Mouse (Mus musculus): ENCODE data around the gene Mmp23. TPM values are rescaled to one million over a fixed set of nuclear protein-coding genes. Genes with fewer than 3 reads are reported as not detected.
A peak's percentile ranks its signal among the peaks of the same experiment; 100 is the strongest.

Gene Mmp23
- polyA plus RNA-seq, 1 experiment from 2014 or later: 17.1 TPM

- Histone ChIP-seq H3K36me3 (peaks cover 76% of the 10 kb centered on the region), H3K27me3 (no peaks in the 10 kb centered on the region), H3K4me3 (no peak overlapping the region), H3K27ac (no peak overlapping the region), H3K4me1 (0 out of 2 replicates have a peak, but pooled peaks cover under 1% of the 10 kb centered on the region), H3K4me2 (replicated peaks) (no peak overlapping the region), H3K9ac (no peak overlapping the region), H3K9me3 (no peaks in the 10 kb centered on the region)
- 89% methylated on average over 5 of the region's 5 CpGs for WGBS
- no peak for ATAC-seq (ENCODE audit: low FRiP score, low read depth)
Measured at GRCm38 (mm10) chr4:155618321-155618720, 34.9 kb downstream of the Mmp23 start.

DNA sequence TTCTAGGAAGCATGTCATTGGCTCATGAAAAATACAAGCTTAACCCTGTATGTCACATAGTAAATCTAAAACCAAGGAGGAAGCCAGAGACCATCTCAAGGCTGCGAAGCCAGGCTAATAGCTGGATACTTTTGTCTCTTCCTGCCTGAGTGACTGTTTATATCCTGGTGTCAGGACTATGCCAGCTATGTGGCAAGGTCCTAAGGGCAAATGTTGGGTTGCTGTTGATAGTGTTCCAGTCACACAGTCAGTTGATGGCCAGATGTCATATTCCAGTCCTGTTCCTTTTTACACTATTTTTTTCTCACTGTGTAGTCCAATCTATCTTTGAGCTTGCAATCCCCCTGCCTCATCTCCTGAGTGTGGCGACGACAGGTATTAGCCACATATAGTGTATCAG is 39.9 kb downstream of the Mmp23 start:
- ATAC-seq (ENCODE audit: low FRiP score, low read depth): no peak
- H3K4me3 ChIP-seq: no peak overlapping the region
- no peak overlapping the region for H3K9ac ChIP-seq
- WGBS: 97% methylated on average over 3 of the region's 3 CpGs
- peaks cover 82% of the 10 kb centered on the region for H3K36me3 ChIP-seq
- no peaks in the 10 kb centered on the region for H3K27me3 ChIP-seq
- H3K4me2 ChIP-seq (replicated peaks): no peak overlapping the region
- H3K9me3 ChIP-seq: no peaks in the 10 kb centered on the region
- no peaks in the 10 kb centered on the region for H3K4me1 ChIP-seq
- no peak overlapping the region for H3K27ac ChIP-seq

DNA sequence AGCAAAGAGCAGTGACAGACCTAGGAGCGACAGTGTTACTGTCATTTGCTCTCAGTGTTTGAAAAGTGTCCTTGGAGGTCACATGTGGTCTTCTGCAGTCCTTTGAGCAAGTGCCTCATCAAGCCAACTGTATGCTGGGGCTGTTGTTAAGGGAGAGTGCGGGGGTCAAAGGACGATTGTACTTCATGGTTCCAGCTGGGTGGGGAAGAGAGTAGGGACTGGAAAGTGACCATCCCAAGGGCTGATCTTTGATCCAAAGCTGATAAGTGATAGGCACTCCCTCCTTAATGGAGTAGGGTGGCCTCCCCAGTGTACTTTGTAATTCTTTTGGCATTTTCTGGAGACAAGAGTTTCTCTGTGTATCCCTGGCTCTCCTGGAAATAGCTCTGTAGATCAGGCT is 41.3 kb downstream of the Mmp23 start:
- Histone ChIP-seq H3K4me1 (no peaks in the 10 kb centered on the region), H3K9me3 (no peaks in the 10 kb centered on the region), H3K4me3 (no peak overlapping the region), H3K4me2 (replicated peaks) (no peak overlapping the region), H3K36me3 (peaks cover 78% of the 10 kb centered on the region), H3K9ac (no peak overlapping the region), H3K27ac (no peak overlapping the region), H3K27me3 (no peaks in the 10 kb centered on the region)
- 90% methylated on average over 3 of the region's 3 CpGs for WGBS
- no peak for ATAC-seq (ENCODE audit: low FRiP score, low read depth)

DNA sequence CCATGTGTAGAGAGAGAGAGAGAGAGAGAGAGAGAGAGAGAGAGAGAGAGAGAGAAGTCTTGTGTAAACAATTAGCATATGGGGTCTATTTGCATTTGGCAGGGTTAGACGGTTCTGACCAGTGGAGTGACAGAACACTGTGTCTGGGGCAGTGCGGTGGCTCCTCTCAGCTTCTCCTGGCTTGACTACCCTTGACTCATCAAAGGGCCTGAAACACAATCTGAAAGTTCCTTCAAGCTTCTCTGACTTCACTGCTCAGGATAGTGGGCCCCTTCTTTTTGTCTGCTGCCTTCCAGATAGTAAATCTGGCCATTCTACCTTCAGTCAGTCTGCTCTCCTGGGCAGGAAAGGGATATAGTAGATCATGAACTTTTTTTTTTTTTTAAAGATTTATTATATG is 46.4 kb downstream of the Mmp23 start:
- 74% methylated on average over 2 of the region's 2 CpGs for WGBS
- no peak overlapping the region for H3K4me3 ChIP-seq
- H3K27ac ChIP-seq: no peak overlapping the region
- peaks cover 12% of the 10 kb centered on the region for H3K4me1 ChIP-seq
- no peak overlapping the region for H3K4me2 ChIP-seq (replicated peaks)
- no peak overlapping the region for H3K9ac ChIP-seq
- H3K9me3 ChIP-seq: no peaks in the 10 kb centered on the region
- no peak for ATAC-seq (ENCODE audit: low FRiP score, low read depth)
- H3K36me3 ChIP-seq: peaks cover 46% of the 10 kb centered on the region
- H3K27me3 ChIP-seq: no peaks in the 10 kb centered on the region

DNA sequence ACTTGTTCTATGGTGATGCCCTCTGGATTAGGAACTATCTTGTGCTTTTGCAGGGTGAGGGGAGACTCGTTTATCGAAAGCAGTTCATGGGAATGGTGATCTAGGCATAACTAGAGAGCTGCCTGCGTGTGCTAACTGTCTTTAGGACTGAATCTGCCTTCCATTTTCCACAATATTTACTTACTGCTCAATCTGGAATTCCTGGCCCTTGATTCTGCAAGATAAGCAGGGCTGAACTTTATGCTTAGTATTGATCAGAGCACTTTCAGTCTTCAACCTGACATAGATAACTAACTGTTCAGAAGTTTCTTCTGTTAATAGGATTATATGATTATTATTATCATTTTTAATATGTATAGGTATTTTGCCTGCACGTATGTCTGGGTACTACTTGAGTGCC is 48.1 kb downstream of the Mmp23 start:
- Histone ChIP-seq H3K4me3 (no peak overlapping the region), H3K4me2 (replicated peaks) (no peak overlapping the region), H3K27me3 (no peaks in the 10 kb centered on the region), H3K36me3 (peaks cover 32% of the 10 kb centered on the region), H3K9ac (no peak overlapping the region), H3K4me1 (peaks cover 15% of the 10 kb centered on the region), H3K27ac (no peak overlapping the region), H3K9me3 (no peaks in the 10 kb centered on the region)
- WGBS: 95% methylated on average over 4 of the region's 4 CpGs
- no peak for ATAC-seq (ENCODE audit: low FRiP score, low read depth)

- no peaks in the 10 kb centered on the region for H3K9me3 ChIP-seq
- WGBS: 95% methylated on average over 6 of the region's 6 CpGs
- peaks cover 24% of the 10 kb centered on the region for H3K36me3 ChIP-seq
Measured at GRCm38 (mm10) chr4:155603801-155604200, 49.4 kb downstream of the Mmp23 start.

DNA sequence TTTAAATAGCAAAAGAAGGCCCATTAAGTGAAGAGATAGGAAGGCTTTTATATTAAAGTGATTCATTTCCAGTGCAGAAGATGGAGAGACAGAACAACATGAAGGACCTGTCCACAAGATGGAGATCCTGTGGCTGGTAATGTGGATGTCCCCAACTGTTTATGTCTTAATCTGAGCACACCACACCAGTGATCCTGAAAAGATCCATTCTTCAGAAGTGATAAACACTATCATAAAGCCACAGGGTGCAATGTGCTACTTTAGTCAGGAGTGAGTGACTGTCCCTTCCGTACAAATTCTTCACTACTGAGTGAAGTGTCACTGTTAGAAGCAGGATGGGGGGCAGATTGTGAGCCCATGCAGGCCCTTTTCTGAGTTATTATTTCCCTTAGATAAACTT is 50.4 kb downstream of the Mmp23 start:
- 88% methylated on average over 1 of the region's 1 CpGs for WGBS
- no peaks in the 10 kb centered on the region for H3K27me3 ChIP-seq
- H3K4me3 ChIP-seq: peak overlapping the region; percentile 96
- H3K36me3 ChIP-seq: peaks cover 21% of the 10 kb centered on the region
- peak overlapping the region; percentile 86 for H3K4me2 ChIP-seq (replicated peaks)
- peak overlapping the region; percentile 39; the same call in 1 of the 2 replicates for H3K9ac ChIP-seq
- H3K9me3 ChIP-seq: no peaks in the 10 kb centered on the region; the same call in 1 of the 2 replicates
- peaks cover 18% of the 10 kb centered on the region for H3K4me1 ChIP-seq
- H3K27ac ChIP-seq: no peak overlapping the region
- ATAC-seq (ENCODE audit: low FRiP score, low read depth): no peak

More at GRCm38 (mm10) chr4:155603801-155604200, 49.4 kb downstream of the Mmp23 start:
- Histone ChIP-seq H3K27me3 (no peaks in the 10 kb centered on the region), H3K27ac (no peak overlapping the region), H3K4me1 (peaks cover 18% of the 10 kb centered on the region), H3K4me2 (replicated peaks) (no peak overlapping the region), H3K4me3 (no peak overlapping the region), H3K9ac (no peak overlapping the region)
- no peak for ATAC-seq (ENCODE audit: low FRiP score, low read depth)

GRCm38 (mm10) chr4:155601997-155602456 is 51.2 kb downstream of the Mmp23 start:
- 1% methylated on average over 31 of the region's 31 CpGs for WGBS
- Histone ChIP-seq H3K27ac (peak overlapping the region; percentile 99), H3K4me3 (peak overlapping the region; percentile 96), H3K4me2 (replicated peaks) (peak overlapping the region; percentile 86), H3K9ac (peak overlapping the region; percentile 93), H3K9me3 (no peaks in the 10 kb centered on the region; the same call in 1 of the 2 replicates), H3K4me1 (peaks cover 18% of the 10 kb centered on the region), H3K27me3 (no peaks in the 10 kb centered on the region), H3K36me3 (peaks cover 15% of the 10 kb centered on the region)
- ATAC-seq (ENCODE audit: low FRiP score, low read depth): peak; percentile 45

DNA sequence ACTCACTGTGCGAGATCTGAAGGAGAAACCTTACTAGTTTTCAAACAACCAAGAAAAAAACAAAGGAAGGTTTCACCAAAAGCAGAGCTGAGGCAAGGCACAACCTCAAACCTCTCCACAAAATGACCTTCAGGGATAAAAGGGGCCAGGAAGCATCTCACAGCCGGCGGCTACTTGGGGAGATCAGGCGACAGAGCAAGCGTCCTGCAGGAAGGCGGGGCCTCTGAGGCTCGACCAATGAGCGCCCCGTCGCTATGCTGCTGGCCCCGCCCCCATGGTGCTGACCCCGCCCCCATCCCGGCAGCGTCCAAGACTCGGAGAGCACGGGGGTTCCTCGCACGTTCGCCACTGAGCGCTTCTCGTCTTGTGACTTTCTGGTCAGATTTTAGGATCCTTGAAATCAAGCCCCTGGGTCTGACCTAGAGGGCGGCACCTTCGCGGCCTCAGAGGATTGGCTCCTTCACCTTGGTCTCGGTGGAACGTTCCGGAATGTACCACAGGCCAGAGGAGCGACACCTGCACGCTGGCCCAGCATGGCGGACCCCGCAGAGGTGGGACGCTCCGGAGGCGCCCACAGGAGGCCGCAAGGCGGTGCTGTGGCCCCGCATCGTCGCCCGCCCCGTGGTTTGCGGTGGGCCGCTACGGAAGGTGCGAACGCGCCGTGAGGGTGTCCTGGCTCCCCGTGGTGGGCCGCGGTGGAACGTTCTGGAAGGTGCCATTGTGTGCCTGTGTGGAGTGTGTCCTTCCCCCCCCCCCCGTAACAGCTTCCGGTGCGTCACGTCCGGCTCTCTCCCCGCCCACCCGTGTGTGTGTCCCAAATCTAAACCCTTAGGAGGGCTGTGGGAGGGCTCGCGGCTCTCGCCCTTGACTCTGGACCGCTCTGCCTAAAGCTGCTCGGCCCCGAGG is 51.8 kb downstream of the Mmp23 start, which contains the start of gene Slc35e2:
Gene Slc35e2 (plus strand): TSS at position 326 of the 906 bp plus-strand sequence.
- H3K9ac ChIP-seq: peak within 1 kb of the TSS; percentile 93
- H3K4me1 ChIP-seq: peaks cover 18% of the 10 kb centered on the region
- peak within 1 kb of the TSS; percentile 86 for H3K4me2 ChIP-seq (replicated peaks)
- H3K36me3 ChIP-seq: peaks cover 12% of the 10 kb centered on the region
- 1% methylated on average over 65 of the region's 65 CpGs for WGBS
- H3K27me3 ChIP-seq: no peaks in the 10 kb centered on the region
- peak within 1 kb of the TSS; percentile 96 for H3K4me3 ChIP-seq
- peak; percentile 95 for ATAC-seq (ENCODE audit: low FRiP score, low read depth)
- no peaks in the 10 kb centered on the region; the same call in 1 of the 2 replicates for H3K9me3 ChIP-seq
- peak within 1 kb of the TSS; percentile 99 for H3K27ac ChIP-seq

Other genes with a start within 250 kb of the Mmp23 start
- gene Cfap74, start 244.2 kb downstream of the Mmp23 start, polyA plus RNA-seq (2015; fragmentation: Nextera tagmentation; extraction: Ambion mirVana): 5.6 and 6.1 TPM in 2 replicates
- gene Tmem52, start 184.3 kb downstream of the Mmp23 start, polyA plus RNA-seq (2015; fragmentation: Nextera tagmentation; extraction: Ambion mirVana): not detected in 2 replicates
- gene Gnb1, start 162.0 kb downstream of the Mmp23 start, polyA plus RNA-seq (2015; fragmentation: Nextera tagmentation; extraction: Ambion mirVana): 506 and 533 TPM in 2 replicates
- 88.4 and 96.1 TPM in 2 replicates for gene Nadk, start 91.0 kb downstream of the Mmp23 start, polyA plus RNA-seq (2015; fragmentation: Nextera tagmentation; extraction: Ambion mirVana)
- gene Slc35e2, start 52.0 kb downstream of the Mmp23 start, polyA plus RNA-seq (2015; fragmentation: Nextera tagmentation; extraction: Ambion mirVana): 8.5 and 10.1 TPM in 2 replicates
- 70.3 and 71.2 TPM in 2 replicates for gene Cdk11b, start 28.5 kb downstream of the Mmp23 start, polyA plus RNA-seq (2015; fragmentation: Nextera tagmentation; extraction: Ambion mirVana)
- gene Gm10563, start 8.0 kb downstream of the Mmp23 start, polyA plus RNA-seq (2015; fragmentation: Nextera tagmentation; extraction: Ambion mirVana): not detected in 2 replicates
- 30.5 and 34.3 TPM in 2 replicates for gene Mib2, start 15.8 kb upstream of the Mmp23 start, polyA plus RNA-seq (2015; fragmentation: Nextera tagmentation; extraction: Ambion mirVana)
- 8.4 and 10.2 TPM in 2 replicates for gene Fndc10, start 41.0 kb upstream of the Mmp23 start, polyA plus RNA-seq (2015; fragmentation: Nextera tagmentation; extraction: Ambion mirVana)
- gene Ssu72, start 51.4 kb upstream of the Mmp23 start, polyA plus RNA-seq (2015; fragmentation: Nextera tagmentation; extraction: Ambion mirVana): 141 and 150 TPM in 2 replicates
- 1.0 and 1.1 TPM in 2 replicates for gene Tmem240, start 81.4 kb upstream of the Mmp23 start, polyA plus RNA-seq (2015; fragmentation: Nextera tagmentation; extraction: Ambion mirVana)
- 94.4 and 100 TPM in 2 replicates for gene Atad3a, start 107.7 kb upstream of the Mmp23 start, polyA plus RNA-seq (2015; fragmentation: Nextera tagmentation; extraction: Ambion mirVana)
- gene Vwa1, start 121.3 kb upstream of the Mmp23 start, polyA plus RNA-seq (2015; fragmentation: Nextera tagmentation; extraction: Ambion mirVana): 11.1 and 11.6 TPM in 2 replicates
- gene Tmem88b, start 132.5 kb upstream of the Mmp23 start, polyA plus RNA-seq (2015; fragmentation: Nextera tagmentation; extraction: Ambion mirVana): 0.64 and 0.81 TPM in 2 replicates
- not detected in 2 replicates for gene Ankrd65, start 137.1 kb upstream of the Mmp23 start, polyA plus RNA-seq (2015; fragmentation: Nextera tagmentation; extraction: Ambion mirVana)
- 213 and 220 TPM in 2 replicates for gene Mrpl20, start 149.5 kb upstream of the Mmp23 start, polyA plus RNA-seq (2015; fragmentation: Nextera tagmentation; extraction: Ambion mirVana)
- gene Ccnl2, start 159.1 kb upstream of the Mmp23 start, polyA plus RNA-seq (2015; fragmentation: Nextera tagmentation; extraction: Ambion mirVana): 211 and 231 TPM in 2 replicates
- gene Aurkaip1, start 177.9 kb upstream of the Mmp23 start, polyA plus RNA-seq (2015; fragmentation: Nextera tagmentation; extraction: Ambion mirVana): 140 and 144 TPM in 2 replicates
- 76.6 and 92.7 TPM in 2 replicates for gene Mxra8, start 186.3 kb upstream of the Mmp23 start, polyA plus RNA-seq (2015; fragmentation: Nextera tagmentation; extraction: Ambion mirVana)
- gene Dvl1, start 194.0 kb upstream of the Mmp23 start, polyA plus RNA-seq (2015; fragmentation: Nextera tagmentation; extraction: Ambion mirVana): 4.3 and 5.7 TPM in 2 replicates
- 0.25 and 0.33 TPM in 2 replicates for gene Tas1r3, start 210.0 kb upstream of the Mmp23 start, polyA plus RNA-seq (2015; fragmentation: Nextera tagmentation; extraction: Ambion mirVana)
- 13.6 and 13.8 TPM in 2 replicates for gene Cptp, start 216.1 kb upstream of the Mmp23 start, polyA plus RNA-seq (2015; fragmentation: Nextera tagmentation; extraction: Ambion mirVana)
- 71.2 and 74.8 TPM in 2 replicates for gene Ints11, start 216.2 kb upstream of the Mmp23 start, polyA plus RNA-seq (2015; fragmentation: Nextera tagmentation; extraction: Ambion mirVana)
- 51.8 and 55.9 TPM in 2 replicates for gene Pusl1, start 238.4 kb upstream of the Mmp23 start, polyA plus RNA-seq (2015; fragmentation: Nextera tagmentation; extraction: Ambion mirVana)
- 18.2 and 19.4 TPM in 2 replicates for gene Acap3, start 238.4 kb upstream of the Mmp23 start, polyA plus RNA-seq (2015; fragmentation: Nextera tagmentation; extraction: Ambion mirVana)